Mouse (Mus musculus): Measurements from ENCODE around the gene Wnt1. TPM values are rescaled to one million over a fixed set of nuclear protein-coding genes. Genes with fewer than 3 reads are reported as not detected.
A peak's percentile ranks its signal among the peaks of the same experiment; 100 is the strongest.

The Wnt1 gene
- polyA plus RNA-seq, 1 experiment from 2014 or later = not detected

DNA sequence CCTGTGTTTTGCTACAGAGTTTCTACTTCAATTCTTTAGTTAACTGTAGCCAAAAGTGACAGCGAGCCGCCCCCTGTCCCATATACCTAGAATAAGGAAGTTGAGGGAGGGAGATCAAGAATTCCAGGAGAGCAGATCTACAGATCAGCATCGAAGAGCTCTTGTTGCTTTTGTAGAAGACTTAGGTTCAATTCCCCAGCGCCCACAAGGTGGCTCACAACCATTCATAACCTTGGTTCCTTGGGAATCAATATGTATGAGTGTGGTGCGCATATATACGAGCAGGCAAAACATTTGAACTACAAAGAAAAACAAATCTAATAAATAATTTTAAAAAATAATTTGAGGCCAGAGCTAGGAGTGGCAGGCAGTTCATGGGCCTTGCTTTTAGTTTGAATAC is 8.5 kb upstream of the Wnt1 start:
- 32% methylated on average over 6 of the region's 6 CpGs for WGBS
- H3K27me3 ChIP-seq (ENCODE audit: insufficient read depth, low read length) = peaks cover 47% of the 10 kb centered on the region
- no peak overlapping the region for H3K4me2 ChIP-seq (ENCODE audit: low read length)
- H3K9me3 ChIP-seq (replicated peaks; ENCODE audit: low read length) = no peaks in the 10 kb centered on the region
- no peaks in the 10 kb centered on the region for H3K36me3 ChIP-seq (ENCODE audit: insufficient read depth, low read length)
- ATAC-seq (replicated peaks; ENCODE audit: low FRiP score, low read depth) (no peak), DNase-seq (ENCODE audit: low spot score) (no peak)
- no peak overlapping the region for H3K9ac ChIP-seq (ENCODE audit: low read depth, low read length)
- peaks cover 11% of the 10 kb centered on the region; the same call in 1 of the 2 replicates for H3K4me1 ChIP-seq (replicated peaks; ENCODE audit: insufficient read depth, low read length)
- no peak overlapping the region for H3K4me3 ChIP-seq (replicated peaks; ENCODE audit: low read depth, low read length)
- H3K27ac ChIP-seq = no peak overlapping the region
- no peak for TF ChIP-seq CTCF (IDR thresholded peaks at IDR 0.05; ENCODE audit: low read depth)

DNA sequence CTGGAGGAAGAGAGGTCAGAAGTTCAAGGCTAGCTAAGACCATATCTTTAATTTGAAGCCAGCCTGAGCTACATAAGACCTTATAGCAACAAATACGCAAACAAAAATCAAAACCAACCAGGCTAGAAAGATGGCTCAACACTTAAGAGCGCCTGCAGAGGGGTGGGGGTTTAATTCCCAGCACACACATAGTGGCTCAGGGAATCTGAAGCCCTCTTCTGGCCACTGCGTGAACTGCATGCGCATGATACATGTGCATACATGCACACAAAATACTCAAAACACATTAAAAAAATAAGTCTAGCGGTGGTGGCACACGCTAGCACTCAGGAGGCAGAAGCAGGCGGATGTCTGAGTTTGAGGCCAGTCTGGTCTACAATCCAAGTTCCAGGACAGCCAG is 3.9 kb upstream of the Wnt1 start:
- 44% methylated on average over 7 of the region's 7 CpGs for WGBS
- Histone ChIP-seq H3K9me3 (replicated peaks; ENCODE audit: low read length) (no peaks in the 10 kb centered on the region), H3K9ac (ENCODE audit: low read depth, low read length) (no peak overlapping the region), H3K4me2 (ENCODE audit: low read length) (no peak overlapping the region), H3K36me3 (ENCODE audit: insufficient read depth, low read length) (no peaks in the 10 kb centered on the region), H3K4me3 (replicated peaks; ENCODE audit: low read depth, low read length) (no peak overlapping the region), H3K27ac (no peak overlapping the region), H3K4me1 (replicated peaks; ENCODE audit: insufficient read depth, low read length) (peaks cover 1% of the 10 kb centered on the region; the same call in 1 of the 2 replicates), H3K27me3 (ENCODE audit: insufficient read depth, low read length) (peaks cover 41% of the 10 kb centered on the region)
- no peak for DNase-seq (ENCODE audit: low spot score)
- ATAC-seq (replicated peaks; ENCODE audit: low FRiP score, low read depth) = no peak
- peak; percentile 54; the same call in 1 of the 2 replicates for TF ChIP-seq CTCF (IDR thresholded peaks at IDR 0.05; ENCODE audit: low read depth)

DNA sequence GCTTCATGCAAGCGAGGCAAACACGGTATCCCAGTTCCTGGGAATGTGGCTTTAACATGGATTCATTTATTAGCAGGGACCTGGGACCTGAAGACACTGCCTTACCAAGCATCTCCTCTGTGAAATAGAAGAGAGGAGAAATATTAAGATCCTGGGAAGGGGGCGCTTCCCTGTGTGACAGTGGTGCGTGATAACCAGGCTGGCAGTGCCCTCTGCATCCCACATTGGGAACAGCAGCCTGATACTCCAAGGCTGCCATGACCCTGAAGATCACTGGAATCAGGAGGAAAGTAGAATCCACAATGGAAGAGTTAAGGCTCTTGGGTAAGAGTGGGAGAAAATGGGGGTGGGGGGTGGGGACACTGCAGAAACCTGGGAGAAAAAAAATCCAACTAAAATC is 1.7 kb upstream of the Wnt1 start:
- no peak for ATAC-seq (replicated peaks; ENCODE audit: low FRiP score, low read depth)
- Histone ChIP-seq H3K9me3 (replicated peaks; ENCODE audit: low read length) (no peaks in the 10 kb centered on the region), H3K4me1 (replicated peaks; ENCODE audit: insufficient read depth, low read length) (peaks cover 14% of the 10 kb centered on the region), H3K4me3 (replicated peaks; ENCODE audit: low read depth, low read length) (no peak overlapping the region), H3K4me2 (ENCODE audit: low read length) (no peak overlapping the region), H3K9ac (ENCODE audit: low read depth, low read length) (no peak overlapping the region), H3K27ac (no peak overlapping the region), H3K27me3 (ENCODE audit: insufficient read depth, low read length) (peaks cover 58% of the 10 kb centered on the region), H3K36me3 (ENCODE audit: insufficient read depth, low read length) (no peaks in the 10 kb centered on the region)
- 31% methylated on average over 4 of the region's 4 CpGs for WGBS
- TF ChIP-seq CTCF (IDR thresholded peaks at IDR 0.05; ENCODE audit: low read depth) = peak; percentile 72
- DNase-seq (ENCODE audit: low spot score) = peak; percentile 62

DNA sequence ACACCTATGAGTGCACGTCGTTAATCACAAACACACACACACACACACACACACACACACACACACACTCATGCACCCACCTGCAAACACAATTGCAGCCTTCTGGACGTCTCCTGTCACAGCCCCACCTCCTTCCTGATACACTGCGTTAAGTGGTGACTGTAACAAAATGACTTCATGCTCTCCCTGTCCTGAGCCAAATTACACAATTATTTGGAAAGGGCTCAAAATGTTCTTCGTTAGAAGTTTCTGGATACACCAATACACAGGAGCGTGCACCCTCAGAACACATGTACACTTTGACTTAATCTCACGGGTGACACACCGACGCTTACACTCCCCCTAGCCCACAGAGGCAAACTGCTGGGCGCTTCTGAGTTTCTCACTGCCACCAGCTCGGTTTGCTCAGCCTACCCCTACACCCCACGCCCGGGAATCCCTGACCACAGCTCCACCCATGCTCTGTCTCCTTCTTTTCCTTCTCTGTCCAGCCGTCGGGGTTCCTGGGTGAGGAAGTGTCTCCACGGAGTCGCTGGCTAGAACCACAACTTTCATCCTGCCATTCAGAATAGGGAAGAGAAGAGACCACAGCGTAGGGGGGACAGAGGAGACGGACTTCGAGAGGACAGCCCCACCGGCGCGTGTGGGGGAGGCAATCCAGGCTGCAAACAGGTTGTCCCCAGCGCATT is 541 bp upstream of the Wnt1 start:
- Histone ChIP-seq H3K27ac (no peak overlapping the region), H3K9me3 (replicated peaks; ENCODE audit: low read length) (no peaks in the 10 kb centered on the region), H3K27me3 (ENCODE audit: insufficient read depth, low read length) (peaks cover 70% of the 10 kb centered on the region), H3K9ac (ENCODE audit: low read depth, low read length) (no peak overlapping the region), H3K4me3 (replicated peaks; ENCODE audit: low read depth, low read length) (no peak overlapping the region), H3K4me1 (replicated peaks; ENCODE audit: insufficient read depth, low read length) (peaks cover 20% of the 10 kb centered on the region), H3K4me2 (ENCODE audit: low read length) (peak overlapping the region; percentile 16; the same call in 1 of the 2 replicates), H3K36me3 (ENCODE audit: insufficient read depth, low read length) (no peaks in the 10 kb centered on the region)
- 14% methylated on average over 24 of the region's 24 CpGs for WGBS
- DNase-seq (ENCODE audit: low spot score) (no peak), ATAC-seq (replicated peaks; ENCODE audit: low FRiP score, low read depth) (0 out of 2 replicates have a peak, but pooled peaks have one; percentile 29)
- TF ChIP-seq CTCF (IDR thresholded peaks at IDR 0.05; ENCODE audit: low read depth) = no peak

DNA sequence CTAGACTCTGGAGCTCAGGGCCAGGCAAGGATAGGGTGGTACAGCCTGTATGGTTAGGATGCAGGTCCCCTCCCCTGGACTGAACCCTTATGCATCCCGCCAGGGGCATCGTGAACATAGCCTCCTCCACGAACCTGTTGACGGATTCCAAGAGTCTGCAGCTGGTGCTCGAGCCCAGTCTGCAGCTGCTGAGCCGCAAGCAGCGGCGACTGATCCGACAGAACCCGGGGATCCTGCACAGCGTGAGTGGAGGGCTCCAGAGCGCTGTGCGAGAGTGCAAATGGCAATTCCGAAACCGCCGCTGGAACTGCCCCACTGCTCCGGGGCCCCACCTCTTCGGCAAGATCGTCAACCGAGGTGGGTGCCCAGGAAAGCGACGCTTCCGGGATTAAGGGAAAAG is 1.1 kb downstream of the Wnt1 start:
- no peak overlapping the region for H3K27ac ChIP-seq
- DNase-seq (ENCODE audit: low spot score) = no peak
- H3K36me3 ChIP-seq (ENCODE audit: insufficient read depth, low read length) = no peaks in the 10 kb centered on the region
- WGBS = under 1% methylated on average over 23 of the region's 23 CpGs
- H3K9me3 ChIP-seq (replicated peaks; ENCODE audit: low read length) = no peaks in the 10 kb centered on the region
- no peak for TF ChIP-seq CTCF (IDR thresholded peaks at IDR 0.05; ENCODE audit: low read depth)
- H3K4me1 ChIP-seq (replicated peaks; ENCODE audit: insufficient read depth, low read length) = peaks cover 20% of the 10 kb centered on the region
- peak overlapping the region; percentile 35 for H3K4me2 ChIP-seq (ENCODE audit: low read length)
- peaks cover 80% of the 10 kb centered on the region for H3K27me3 ChIP-seq (ENCODE audit: insufficient read depth, low read length)
- H3K9ac ChIP-seq (ENCODE audit: low read depth, low read length) = no peak overlapping the region
- no peak for ATAC-seq (replicated peaks; ENCODE audit: low FRiP score, low read depth)
- no peak overlapping the region; the same call in 1 of the 2 replicates for H3K4me3 ChIP-seq (replicated peaks; ENCODE audit: low read depth, low read length)

DNA sequence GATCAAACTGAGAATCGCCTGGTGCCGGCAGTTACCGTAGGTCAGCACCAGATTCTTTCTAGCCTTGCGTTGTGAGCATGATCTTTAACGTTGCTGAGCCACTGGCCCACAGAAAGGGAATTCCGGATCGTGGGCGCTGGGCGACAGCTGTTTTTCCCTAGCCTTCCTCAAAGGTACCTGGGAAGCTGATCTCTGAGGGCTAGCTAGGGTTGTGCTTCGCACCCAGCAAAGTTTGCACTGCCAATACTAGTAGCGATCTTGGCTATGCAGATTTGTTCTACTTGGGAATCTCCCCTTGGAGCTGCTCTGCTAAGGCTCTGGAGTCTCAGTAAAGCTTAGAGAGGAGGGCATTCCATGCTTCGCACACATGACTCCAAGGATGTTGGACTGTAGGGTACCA is 1.6 kb downstream of the Wnt1 start:
- H3K9ac ChIP-seq (ENCODE audit: low read depth, low read length) = no peak overlapping the region
- peaks cover 20% of the 10 kb centered on the region for H3K4me1 ChIP-seq (replicated peaks; ENCODE audit: insufficient read depth, low read length)
- peaks cover 85% of the 10 kb centered on the region for H3K27me3 ChIP-seq (ENCODE audit: insufficient read depth, low read length)
- ATAC-seq (replicated peaks; ENCODE audit: low FRiP score, low read depth) (no peak), DNase-seq (ENCODE audit: low spot score) (no peak)
- TF ChIP-seq CTCF (IDR thresholded peaks at IDR 0.05; ENCODE audit: low read depth) = no peak
- peak overlapping the region; percentile 35 for H3K4me2 ChIP-seq (ENCODE audit: low read length)
- no peak overlapping the region; the same call in 1 of the 2 replicates for H3K4me3 ChIP-seq (replicated peaks; ENCODE audit: low read depth, low read length)
- H3K27ac ChIP-seq = no peak overlapping the region
- no peaks in the 10 kb centered on the region for H3K9me3 ChIP-seq (replicated peaks; ENCODE audit: low read length)
- 2% methylated on average over 12 of the region's 12 CpGs for WGBS
- H3K36me3 ChIP-seq (ENCODE audit: insufficient read depth, low read length) = no peaks in the 10 kb centered on the region

All from kidney, postnatal 0 days (tissue).